Mouse (Mus musculus) layer of hippocampus, adult 18-20 months (tissue): ENCODE results near the gene Luc7l2. TPM values are rescaled to one million over a fixed set of nuclear protein-coding genes. Genes with fewer than 3 reads are reported as not detected.
A peak's percentile ranks its signal among the peaks of the same experiment; 100 is the strongest.

Experiments
- DNase-seq, 2 experiments: peaks; one replicate each; pipeline ENCODE4 v3.0.0; 2022; ENCODE audit warnings: low spot score in 2 of 2
- microRNA-seq, 2 experiments: library from miRNA; unstranded; fragments of <30 nt; microRNA quantifications; one replicate each; pipeline ENCODE4 v1.2.0; 2021
- total RNA-seq, 2 experiments: library from RNA; stranded (reverse); gene quantifications; 2 replicates each; pipeline ENCODE4 v1.2.3; 2021

Luc7l2 gene
- total RNA-seq, 2 experiments from 2014 or later = 153 to 160 TPM

DNA sequence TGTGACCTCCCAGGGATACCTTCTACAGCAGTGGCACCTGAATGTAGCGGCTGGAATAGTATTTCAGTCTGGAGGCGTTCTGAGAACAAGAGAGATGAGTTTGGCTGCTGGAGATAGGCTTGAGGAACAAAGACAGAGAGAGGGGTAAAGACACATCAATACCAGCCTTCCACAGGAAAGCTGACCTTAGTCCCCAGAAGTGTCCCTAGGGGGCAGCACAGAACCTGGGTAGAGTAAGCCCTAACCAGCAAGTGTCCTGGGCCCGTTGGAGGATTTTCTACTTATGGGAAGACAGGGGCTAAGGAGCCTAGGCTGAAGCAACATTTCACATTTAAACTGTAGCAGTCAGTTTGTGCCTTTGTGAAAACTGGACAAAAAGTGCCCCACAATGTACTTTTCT, 98.4 kb downstream of the Luc7l2 start:
- DNase-seq = no peak

DNA sequence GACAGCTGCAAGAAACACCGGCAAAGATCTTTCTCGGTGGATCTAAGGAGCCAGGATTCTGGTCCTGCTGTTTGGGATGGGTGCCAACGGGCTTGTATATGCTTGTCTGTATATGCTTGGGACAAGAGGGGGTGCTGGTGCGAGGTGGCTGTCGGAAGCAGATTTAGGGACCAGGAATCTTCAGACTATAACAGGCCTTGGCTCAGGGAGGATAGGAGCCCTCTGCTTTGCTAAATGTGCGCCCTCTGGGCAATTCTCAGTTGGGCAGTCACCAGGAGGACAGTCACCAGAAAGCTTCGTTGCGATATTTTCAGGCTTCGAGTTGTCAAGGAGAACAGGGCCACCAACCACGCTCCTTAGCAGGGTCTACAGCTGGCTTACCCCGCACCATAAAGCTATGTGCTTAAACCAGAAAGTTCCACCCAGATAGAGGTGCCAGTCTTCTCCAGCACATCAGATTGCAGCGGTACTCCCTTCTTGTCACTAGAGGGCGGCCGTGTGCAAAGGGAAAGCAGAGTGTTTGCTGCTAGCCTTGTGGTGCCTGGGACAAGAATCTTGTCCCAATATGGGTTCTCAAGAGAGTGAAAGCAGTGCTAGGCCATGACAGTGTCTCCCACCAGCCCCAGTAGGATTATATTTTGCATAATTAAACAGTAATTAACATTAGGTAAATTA, 99.3 kb downstream of the Luc7l2 start:
- peak; percentile 57 to 82 for DNase-seq

Small RNA genes lying within 50 kb of the gene (microRNA-seq; reads per million reads assigned to microRNA genes)
- 0 reads per million in 2 experiments for gene Mir7670

Other genes starting within 250 kb of the Luc7l2 start
- gene Zc3hav1, start 196.7 kb upstream of the Luc7l2 start, total RNA-seq = 1 to 10 TPM; 5.1 to 7.1 TPM
- gene Ttc26, start 169.9 kb upstream of the Luc7l2 start, total RNA-seq = 10 to 100 TPM; 12.0 to 12.7 TPM
- 10 to 100 TPM; 44.6 to 45.8 TPM for gene Ubn2, start 117.4 kb upstream of the Luc7l2 start, total RNA-seq
- gene Fmc1, start 17.8 kb upstream of the Luc7l2 start, total RNA-seq = 10 to 100 TPM; 52.9 to 55.7 TPM
- 1 to 10 TPM in 1 of 2 experiments, under 1 TPM in 1; 0.64 to 1.2 TPM for gene Klrg2, start 85.9 kb downstream of the Luc7l2 start, total RNA-seq
- gene Clec2l, start 111.7 kb downstream of the Luc7l2 start, total RNA-seq = 10 to 100 TPM; 49.0 to 57.6 TPM